Mouse (Mus musculus): ENCODE results near the gene Olfr522.

The Olfr522 gene

DNA sequence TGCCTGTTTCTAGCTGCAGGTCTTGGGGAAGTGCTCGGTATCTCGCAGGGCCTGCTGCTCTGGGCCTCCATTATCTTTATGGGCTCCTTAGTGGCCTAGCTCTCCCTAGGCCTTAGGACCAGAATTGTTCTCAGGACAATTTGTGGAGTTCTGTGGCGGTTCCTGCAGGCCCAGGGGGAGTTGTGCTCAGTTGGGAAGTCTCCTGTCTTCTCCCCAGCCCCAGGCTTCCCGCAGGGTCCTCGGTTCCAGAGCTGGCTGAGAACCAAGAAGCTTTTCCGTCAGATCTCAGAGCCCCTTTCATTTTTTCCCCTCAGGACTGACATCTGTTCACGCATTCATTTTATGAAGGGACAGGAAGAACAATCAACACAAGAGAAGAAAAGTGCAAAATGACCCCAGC, at the start of gene Olfr522:
Gene Olfr522, minus strand, starts transcription at position 101 of the 400 bp plus-strand sequence.
- ATAC-seq (ENCODE audit: insufficient number of reproducible peaks, low FRiP score, low TSS enrichment) = no peak

- no peak for ATAC-seq (ENCODE audit: insufficient number of reproducible peaks, low FRiP score, low TSS enrichment)
Observed at GRCm38 (mm10) chr7:140213841-140214240, 49.3 kb upstream of the Olfr522 start.

DNA sequence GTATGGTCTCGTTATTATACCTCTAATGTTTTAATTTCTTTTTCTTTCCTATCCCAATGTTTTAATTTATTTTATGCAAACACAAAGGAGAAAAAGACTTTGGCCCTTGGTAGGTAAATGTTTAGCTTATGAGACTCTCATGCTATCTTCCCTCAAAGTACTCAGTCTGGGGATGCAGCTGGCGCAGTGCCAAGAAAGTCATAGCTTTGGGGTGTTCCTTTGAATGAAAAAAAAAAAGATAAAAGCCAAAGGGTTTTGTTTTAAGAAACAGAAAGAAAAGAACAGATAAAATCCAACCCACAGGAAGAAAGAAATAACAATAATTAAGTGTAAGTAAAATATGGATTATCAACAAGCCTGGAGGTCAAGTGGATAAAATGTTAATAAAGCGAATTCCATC, 44.1 kb upstream of the Olfr522 start:
- ATAC-seq (ENCODE audit: insufficient number of reproducible peaks, low FRiP score, low TSS enrichment) = no peak

DNA sequence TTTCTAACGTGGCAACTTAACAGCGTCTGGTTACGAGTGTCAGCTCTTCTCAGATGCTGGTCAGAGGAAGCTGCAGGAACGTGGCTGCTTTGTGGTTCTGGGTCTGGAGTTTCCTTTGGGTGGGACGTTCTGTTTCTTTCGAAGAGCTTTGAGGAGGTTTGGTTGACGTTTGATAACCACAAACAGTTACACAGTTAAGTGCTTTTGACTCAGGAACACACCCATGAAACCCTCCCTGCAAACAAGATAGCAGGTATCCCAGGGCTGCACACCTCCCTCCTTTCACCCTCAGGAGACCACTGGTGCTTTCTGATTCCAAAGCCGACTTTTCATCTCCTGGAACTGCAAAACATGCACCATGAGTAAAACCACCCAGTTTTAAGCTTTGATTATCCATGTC, 43.6 kb upstream of the Olfr522 start:
- ATAC-seq (ENCODE audit: insufficient number of reproducible peaks, low FRiP score, low TSS enrichment) = no peak

DNA sequence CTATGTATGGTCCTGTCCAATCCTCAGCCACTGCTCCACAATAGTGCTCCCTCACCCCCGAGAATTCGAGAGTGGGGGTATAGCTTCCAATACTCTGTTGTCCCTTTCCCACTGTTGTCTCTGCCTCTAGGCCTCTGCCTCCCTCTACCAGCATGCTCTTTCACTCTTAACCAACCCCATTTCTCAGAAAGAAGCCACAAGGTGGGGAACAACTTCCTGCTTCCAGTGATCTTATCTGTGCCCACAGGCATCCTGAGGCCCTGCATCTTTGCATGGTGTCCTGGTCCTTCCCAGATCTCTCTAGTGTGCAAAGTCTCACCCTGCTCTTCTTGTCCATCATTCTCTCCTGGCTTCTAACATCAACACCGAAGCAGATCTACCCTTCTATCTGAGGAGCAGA, 42.3 kb upstream of the Olfr522 start:
- ATAC-seq (ENCODE audit: insufficient number of reproducible peaks, low FRiP score, low TSS enrichment) = no peak

GRCm38 (mm10) chr7:140205864-140206263, 41.3 kb upstream of the Olfr522 start, which contains the start of gene Olfr524:
TSS of gene Olfr524 (minus strand) at chr7:140205964.
- ATAC-seq (ENCODE audit: insufficient number of reproducible peaks, low FRiP score, low TSS enrichment) = no peak

DNA sequence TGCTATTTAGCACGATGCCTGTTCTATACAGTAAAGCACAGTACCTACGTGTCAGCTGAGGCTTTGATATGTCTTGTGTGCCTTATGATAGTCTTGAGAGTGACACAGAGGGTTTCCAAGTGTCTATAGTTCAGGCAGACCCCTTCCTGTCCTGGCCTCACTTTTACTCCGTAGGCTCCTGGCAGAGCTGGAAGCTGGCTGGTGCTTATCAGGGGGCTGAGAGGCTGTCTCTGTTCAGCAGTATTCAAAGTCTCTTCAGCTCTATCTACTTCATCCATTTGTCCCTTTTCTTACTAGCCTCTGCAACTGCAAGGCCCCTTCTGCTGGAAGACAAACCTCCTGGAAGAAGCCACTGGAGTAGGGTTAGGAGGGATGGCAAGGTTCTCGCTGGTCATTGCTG, 36.5 kb upstream of the Olfr522 start:
- ATAC-seq (ENCODE audit: insufficient number of reproducible peaks, low FRiP score, low TSS enrichment) = no peak

GRCm38 (mm10) chr7:140196002-140196401, 31.4 kb upstream of the Olfr522 start:
- ATAC-seq (ENCODE audit: insufficient number of reproducible peaks, low FRiP score, low TSS enrichment) = no peak

GRCm38 (mm10) chr7:140194031-140194430, 29.5 kb upstream of the Olfr522 start:
- no peak for ATAC-seq (ENCODE audit: insufficient number of reproducible peaks, low FRiP score, low TSS enrichment)

DNA sequence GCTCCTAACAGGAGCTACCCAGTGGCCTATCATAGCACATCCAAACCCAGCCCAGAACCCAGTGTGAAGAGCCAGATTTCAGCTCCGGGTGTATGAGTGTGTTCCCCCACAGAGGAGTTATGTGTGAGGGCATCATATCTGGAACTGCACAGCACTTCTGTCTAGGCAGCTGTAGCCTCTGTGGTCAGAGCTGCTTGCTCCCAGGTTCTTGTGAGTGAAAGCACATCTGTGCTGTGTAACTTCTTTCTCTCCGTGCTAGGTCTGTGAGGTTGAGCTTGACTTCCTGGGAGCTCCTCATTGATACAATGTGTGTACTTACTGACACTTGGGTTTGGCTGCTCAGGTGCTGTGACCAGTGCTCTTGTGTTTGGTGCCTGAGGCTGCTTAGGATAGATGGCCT, 28.3 kb upstream of the Olfr522 start:
- ATAC-seq (ENCODE audit: insufficient number of reproducible peaks, low FRiP score, low TSS enrichment) = no peak

GRCm38 (mm10) chr7:140192445-140192844, 27.9 kb upstream of the Olfr522 start:
- ATAC-seq (ENCODE audit: insufficient number of reproducible peaks, low FRiP score, low TSS enrichment) = no peak

DNA sequence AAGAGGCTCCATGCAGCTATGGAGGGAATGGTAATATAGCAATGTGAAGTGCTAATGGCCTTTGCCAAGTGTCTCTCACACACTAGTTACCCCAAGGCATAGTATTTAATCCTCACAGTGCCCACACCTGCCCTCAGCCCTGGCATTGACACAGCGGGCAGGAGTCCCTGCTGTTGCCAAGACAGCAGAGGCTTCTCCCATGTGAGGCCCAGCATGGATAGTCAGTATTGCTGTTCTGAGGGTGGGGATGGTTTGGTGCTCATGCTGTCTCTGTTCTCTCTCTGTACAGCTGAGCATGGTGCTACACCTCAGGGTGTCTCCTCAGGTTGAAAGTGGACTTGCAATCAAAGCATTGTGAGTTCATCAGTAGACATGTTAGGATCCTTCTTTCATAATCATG, 25.9 kb upstream of the Olfr522 start:
- no peak for ATAC-seq (ENCODE audit: insufficient number of reproducible peaks, low FRiP score, low TSS enrichment)

- no peak for ATAC-seq (ENCODE audit: insufficient number of reproducible peaks, low FRiP score, low TSS enrichment)
Observed at GRCm38 (mm10) chr7:140188391-140189328, 24.1 kb upstream of the Olfr522 start.

DNA sequence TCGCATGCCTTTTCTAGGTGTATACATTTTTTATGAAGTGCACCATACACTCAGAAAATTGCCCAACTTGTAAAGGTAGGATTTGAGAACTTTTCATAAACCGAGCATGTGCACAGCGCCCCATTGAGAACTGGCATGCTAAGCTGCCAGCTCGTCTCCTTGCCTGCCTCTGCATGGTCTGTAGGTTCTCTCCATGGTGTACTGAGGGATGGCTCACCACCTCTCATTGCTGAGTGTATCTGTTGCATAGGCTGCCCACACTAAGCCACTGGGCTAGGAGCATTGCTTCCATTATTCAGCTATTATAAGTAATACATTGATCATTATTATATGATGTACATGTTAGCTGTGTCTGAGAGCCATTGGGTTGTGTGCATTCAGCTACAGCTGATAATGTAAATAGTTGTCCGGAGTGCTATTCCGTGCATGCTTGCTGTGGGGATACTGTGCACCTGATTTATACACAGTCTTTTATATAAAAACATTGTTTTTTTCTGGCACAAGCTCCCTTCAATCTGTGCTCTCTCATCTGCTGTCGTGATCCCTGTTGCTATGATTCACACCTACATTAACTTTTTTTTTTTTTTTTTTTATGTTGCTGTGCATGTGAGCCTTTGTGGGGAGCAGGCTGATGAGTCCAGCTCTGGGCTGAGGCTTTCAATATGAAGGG, 23.3 kb upstream of the Olfr522 start:
- ATAC-seq (ENCODE audit: insufficient number of reproducible peaks, low FRiP score, low TSS enrichment) = no peak

- ATAC-seq (ENCODE audit: insufficient number of reproducible peaks, low FRiP score, low TSS enrichment) = no peak
Observed at GRCm38 (mm10) chr7:140186646-140187620, 22.4 kb upstream of the Olfr522 start.

DNA sequence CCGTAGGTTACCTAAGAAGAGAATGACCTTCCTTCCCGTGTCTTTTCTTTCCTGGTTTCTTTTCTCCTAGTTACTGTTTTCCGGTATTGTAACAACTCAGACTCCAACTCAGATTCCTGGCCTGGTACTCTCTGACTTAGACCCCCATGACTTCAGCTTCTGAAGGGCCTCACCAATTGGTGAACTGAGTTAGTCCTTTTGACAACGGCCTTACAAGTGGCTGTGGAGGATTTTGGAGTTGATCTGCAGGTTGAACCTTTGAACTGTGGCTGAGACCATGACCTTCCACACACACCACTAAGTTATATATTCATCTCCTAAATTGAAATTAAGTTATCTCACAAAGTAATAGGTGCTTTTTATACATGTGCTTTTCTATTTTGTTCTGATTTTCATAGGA, 19.6 kb upstream of the Olfr522 start:
- no peak for ATAC-seq (ENCODE audit: insufficient number of reproducible peaks, low FRiP score, low TSS enrichment)

- no peak for ATAC-seq (ENCODE audit: insufficient number of reproducible peaks, low FRiP score, low TSS enrichment)
Observed at GRCm38 (mm10) chr7:140180692-140181091, 16.1 kb upstream of the Olfr522 start.

DNA sequence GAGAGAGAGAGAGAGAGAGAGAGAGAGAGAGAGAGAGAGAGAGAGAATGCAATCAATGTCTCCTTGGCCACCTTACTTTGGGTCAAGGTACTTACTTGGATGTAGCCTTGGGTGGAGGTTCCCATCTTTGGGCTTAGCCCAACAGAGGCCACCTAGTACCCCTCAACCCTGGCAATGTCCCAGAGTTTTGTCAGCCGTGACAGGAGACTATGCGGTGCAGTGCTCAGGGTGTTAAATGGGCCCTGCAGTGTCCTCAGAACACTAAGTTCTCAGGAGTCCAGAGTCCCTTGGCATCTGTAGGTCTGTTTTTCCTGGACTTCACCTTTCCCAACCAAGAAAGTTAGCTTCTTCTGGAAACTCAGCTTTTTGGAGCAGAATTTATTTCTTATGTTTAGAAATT, 14.6 kb upstream of the Olfr522 start:
- ATAC-seq (ENCODE audit: insufficient number of reproducible peaks, low FRiP score, low TSS enrichment) = no peak

DNA sequence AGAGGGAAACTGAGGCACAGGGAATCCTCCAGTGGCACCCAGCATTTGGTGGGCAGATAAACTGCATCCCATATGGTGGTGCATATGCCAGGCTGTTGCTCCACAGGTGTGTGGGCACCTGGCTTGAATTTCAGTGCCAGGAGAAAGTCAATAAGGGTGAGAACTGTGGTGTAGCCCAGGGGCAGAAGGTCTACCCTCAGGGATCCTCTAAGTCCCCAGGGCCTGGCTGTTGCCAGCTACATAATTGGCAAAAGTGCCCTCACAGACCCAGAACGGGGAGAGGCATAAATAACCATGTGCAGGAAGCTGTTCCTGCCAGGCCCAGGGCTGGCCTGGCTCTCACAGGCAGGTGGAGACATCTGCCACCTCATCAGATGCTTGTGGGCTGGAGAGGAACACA, 8.4 kb upstream of the Olfr522 start, which contains the start of gene Olfr523:
Gene Olfr523, plus strand, starts transcription at position 282 of the 400 bp plus-strand sequence.
- ATAC-seq (ENCODE audit: insufficient number of reproducible peaks, low FRiP score, low TSS enrichment) = peak; percentile 73; the same call in 1 of the 2 replicates

DNA sequence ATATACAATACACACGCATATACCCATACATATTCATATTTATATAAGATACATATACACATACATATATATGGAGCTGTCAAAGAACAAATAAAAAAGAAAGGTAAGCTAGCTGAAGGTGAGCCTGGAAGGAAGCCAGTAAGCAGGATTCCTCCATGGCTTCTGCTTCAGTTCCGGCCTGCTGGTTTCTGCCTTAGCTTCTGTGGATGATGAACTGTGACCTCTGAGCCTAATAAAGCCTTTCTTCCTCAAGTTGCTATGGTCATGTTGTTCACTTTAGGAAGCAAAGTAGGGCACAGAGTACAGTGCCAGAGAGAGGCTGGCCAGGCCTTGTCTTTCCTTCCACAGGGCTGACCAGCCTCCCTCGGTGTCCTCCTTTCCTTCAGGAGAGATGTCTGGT, 6.3 kb upstream of the Olfr522 start:
- ATAC-seq (ENCODE audit: insufficient number of reproducible peaks, low FRiP score, low TSS enrichment) = no peak
